ENCODE assay signal across 16 mouse cellular contexts in the genomic region with DNA sequence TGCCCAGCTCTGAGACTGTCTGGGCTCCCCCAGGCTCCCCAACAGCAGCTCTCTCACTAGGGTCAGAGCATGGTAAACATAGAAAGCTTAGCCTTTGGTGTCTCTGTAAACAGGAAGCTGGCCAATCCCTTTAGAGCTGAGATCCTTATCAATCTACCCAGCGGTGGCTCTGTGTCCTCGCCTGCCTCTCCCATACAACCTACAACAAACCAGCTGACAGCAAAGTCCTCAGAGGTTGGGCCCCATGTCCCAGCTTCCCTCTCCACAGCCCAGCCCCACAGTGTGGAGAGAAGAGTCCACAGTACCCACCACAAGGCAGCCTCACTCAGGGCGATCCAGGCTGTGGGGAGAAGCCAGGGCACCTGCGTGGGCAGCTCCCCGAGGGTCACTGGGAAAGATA. TPM values are rescaled to one million over a fixed set of nuclear protein-coding genes. Genes with fewer than 3 reads are reported as not detected.
DNase-seq lines count a peak whose midpoint lies in the region; ATAC-seq and TF ChIP-seq lines count a peak whose summit lies in the region.
"Had no signal": no experiment of that assay in that cellular context is flagged by ENCODE, and none has a peak within 500 bp of the region (broad histone marks: within the 10 kb centered on the region; RNA-seq: fewer than 3 reads in every experiment).

No protein-coding gene starts in this region.

- H3K9ac ChIP-seq in lung, embryonic 14.5 days: no peak overlapping the region
- H3K9ac ChIP-seq: embryonic facial prominence, embryonic 12.5 days had no signal

- no peak overlapping the region for H3K4me3 ChIP-seq in lung, embryonic 14.5 days (ENCODE audit: low read depth, low read length)
- H3K4me3 ChIP-seq: embryonic facial prominence, embryonic 12.5 days had no signal

- no peak; the same call in 1 of the 2 replicates for ATAC-seq in lung, embryonic 14.5 days (ENCODE audit: insufficient read depth)

- H3K4me2 ChIP-seq in lung, embryonic 14.5 days: no peak overlapping the region
- H3K4me2 ChIP-seq: embryonic facial prominence, embryonic 12.5 days had no signal

- 32% methylated on average over 5 of the region's 5 CpGs for WGBS in lung, embryonic 14.5 days

- H3K27ac ChIP-seq in lung, embryonic 14.5 days (ENCODE audit: low read depth): no peak overlapping the region
- H3K27ac ChIP-seq: embryonic facial prominence, embryonic 12.5 days; macrophage had no signal

- TF ChIP-seq CTCF in lung, embryonic 14.5 days (IDR thresholded peaks at IDR 0.05; ENCODE audit: low read depth): no peak

- H3K27me3 ChIP-seq in lung, embryonic 14.5 days (ENCODE audit: insufficient read depth, low read length): no peaks in the 10 kb centered on the region
- H3K27me3 ChIP-seq: embryonic facial prominence, embryonic 12.5 days had no signal

- H3K9me3 ChIP-seq in lung, embryonic 14.5 days (ENCODE audit: low read depth, low read length): no peaks in the 10 kb centered on the region
- H3K9me3 ChIP-seq: embryonic facial prominence, embryonic 12.5 days had no signal

- no peaks in the 10 kb centered on the region for H3K36me3 ChIP-seq in lung, embryonic 14.5 days (ENCODE audit: insufficient read depth)
- H3K36me3 ChIP-seq: embryonic facial prominence, embryonic 12.5 days had no signal

- DNase-seq in thymus, postnatal 0 days (ENCODE audit: low spot score): peak; percentile 23
- no peak for DNase-seq in thymus, adult 18-20 months
- DNase-seq in liver: peak; percentile 12
- DNase-seq in lung, embryonic 14.5 days: peak; percentile 20
- no peak for DNase-seq in layer of hippocampus, adult 9-11 months
- no peak for DNase-seq in cerebellum, postnatal 10 days
- DNase-seq in MN1 (ENCODE audit: low spot score): no peak
- DNase-seq: cerebellum, postnatal 14 days; kidney, postnatal 4 days; layer of hippocampus, postnatal 36 days; left cerebral cortex, postnatal 4 days; midbrain, embryonic 14.5 days; right cerebral cortex, postnatal 14 days; thymus, adult 2 months had no signal

- H3K4me1 ChIP-seq in lung, embryonic 14.5 days (ENCODE audit: insufficient read depth): no peaks in the 10 kb centered on the region

RNA-seq across cellular contexts. Expression of gene Adgre5, which starts 38.5 kb away (rescaled TPM):
- 71.6 and 74.7 TPM in 2 replicates for polyA plus RNA-seq in thymus, postnatal 0 days (2015; fragmentation: Nextera tagmentation; extraction: Ambion mirVana)
- polyA plus RNA-seq in lung, embryonic 14.5 days (2014; fragmentation: Nextera tagmentation; extraction: Ambion mirVana): 56.9 and 57.0 TPM in 2 replicates

Comparison
In these comparisons a context has a peak if more than half of its experiments do, and no peak if none do; other contexts are left out.
1. DNase-seq: peak in thymus, postnatal 0 days (single experiment), liver (single experiment) and lung, embryonic 14.5 days (single experiment); none in thymus, adult 18-20 months (0 of 2), layer of hippocampus, adult 9-11 months (single experiment), cerebellum, postnatal 10 days (0 of 2) and MN1 (single experiment).